Mouse (Mus musculus) MN1 (cell line): ENCODE measurements around the gene E130311K13Rik.

ENCODE experiments used
- DNase-seq: peaks from one replicate; pipeline ENCODE4 v3.0.0-alpha.2; 2016; ENCODE audit warnings: low spot score

Gene E130311K13Rik

DNA sequence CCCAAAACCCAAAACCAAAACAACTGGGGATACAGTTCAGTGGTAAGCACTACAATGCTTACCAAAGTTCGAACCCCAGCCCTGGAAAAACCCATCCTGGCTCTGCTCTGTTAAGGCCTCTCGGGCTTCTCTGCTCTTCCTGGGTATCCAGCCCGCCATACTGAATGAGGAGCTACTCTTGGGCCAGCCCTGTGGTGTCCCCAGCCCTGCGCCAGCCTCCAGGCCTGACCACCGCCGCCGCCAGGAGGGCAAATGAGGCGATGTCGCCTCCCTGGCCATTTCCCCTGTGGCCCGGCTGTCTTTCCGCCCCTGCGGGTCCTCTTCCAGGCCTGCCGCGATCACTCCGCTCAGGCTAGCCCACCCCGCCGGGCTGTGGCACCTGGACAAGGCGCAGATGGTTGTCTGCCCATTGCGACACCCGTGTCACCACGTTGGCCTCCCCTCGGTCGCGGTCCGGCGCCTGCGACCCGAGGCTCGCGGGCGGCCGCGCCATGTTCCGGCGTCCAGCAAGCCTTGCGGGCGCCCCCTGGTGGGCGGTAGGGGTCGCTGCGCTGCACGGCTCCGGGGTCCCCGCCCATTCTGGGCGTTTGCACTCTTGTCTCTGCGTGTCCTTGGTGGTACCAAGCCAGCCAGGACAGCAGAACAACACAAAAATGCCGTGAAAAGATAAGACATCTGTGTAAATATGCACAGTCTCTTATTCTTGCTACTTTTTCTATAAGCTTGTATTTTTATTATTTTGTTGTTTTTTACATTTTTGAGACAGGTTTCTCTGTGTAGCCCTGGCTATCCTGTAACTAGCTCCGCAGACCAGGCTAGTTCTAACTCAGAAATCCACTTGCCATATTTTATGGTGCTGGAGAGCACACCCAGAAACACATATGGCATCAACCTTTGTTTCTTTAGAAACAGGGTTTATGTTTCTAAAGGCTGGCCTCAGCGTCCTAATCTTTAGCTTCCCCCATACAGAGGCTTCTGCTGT is at the start of gene E130311K13Rik:
Gene E130311K13Rik (minus strand): TSS at position 595 of the 982 bp plus-strand sequence.
- peak; percentile 93 for DNase-seq

DNA sequence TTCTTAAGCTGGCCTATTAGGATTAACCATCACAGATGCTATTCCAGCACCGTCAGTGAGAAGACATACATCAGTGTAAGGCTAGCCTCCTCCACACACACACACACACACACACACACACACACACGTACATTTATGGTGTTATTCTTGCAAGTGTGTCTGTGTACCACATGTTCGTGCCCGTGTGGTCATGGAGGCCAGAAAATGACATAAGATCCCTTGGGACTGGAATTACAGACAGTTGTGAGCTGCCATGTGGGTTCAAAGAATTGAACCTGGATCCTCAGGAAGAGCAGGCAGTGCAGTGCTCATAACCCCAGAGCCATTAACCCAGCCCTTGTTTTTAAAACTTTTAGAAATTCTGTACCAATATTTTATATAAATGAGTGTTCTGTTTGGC is 48.6 kb upstream of the E130311K13Rik start:
- peak; percentile 37 for DNase-seq

DNA sequence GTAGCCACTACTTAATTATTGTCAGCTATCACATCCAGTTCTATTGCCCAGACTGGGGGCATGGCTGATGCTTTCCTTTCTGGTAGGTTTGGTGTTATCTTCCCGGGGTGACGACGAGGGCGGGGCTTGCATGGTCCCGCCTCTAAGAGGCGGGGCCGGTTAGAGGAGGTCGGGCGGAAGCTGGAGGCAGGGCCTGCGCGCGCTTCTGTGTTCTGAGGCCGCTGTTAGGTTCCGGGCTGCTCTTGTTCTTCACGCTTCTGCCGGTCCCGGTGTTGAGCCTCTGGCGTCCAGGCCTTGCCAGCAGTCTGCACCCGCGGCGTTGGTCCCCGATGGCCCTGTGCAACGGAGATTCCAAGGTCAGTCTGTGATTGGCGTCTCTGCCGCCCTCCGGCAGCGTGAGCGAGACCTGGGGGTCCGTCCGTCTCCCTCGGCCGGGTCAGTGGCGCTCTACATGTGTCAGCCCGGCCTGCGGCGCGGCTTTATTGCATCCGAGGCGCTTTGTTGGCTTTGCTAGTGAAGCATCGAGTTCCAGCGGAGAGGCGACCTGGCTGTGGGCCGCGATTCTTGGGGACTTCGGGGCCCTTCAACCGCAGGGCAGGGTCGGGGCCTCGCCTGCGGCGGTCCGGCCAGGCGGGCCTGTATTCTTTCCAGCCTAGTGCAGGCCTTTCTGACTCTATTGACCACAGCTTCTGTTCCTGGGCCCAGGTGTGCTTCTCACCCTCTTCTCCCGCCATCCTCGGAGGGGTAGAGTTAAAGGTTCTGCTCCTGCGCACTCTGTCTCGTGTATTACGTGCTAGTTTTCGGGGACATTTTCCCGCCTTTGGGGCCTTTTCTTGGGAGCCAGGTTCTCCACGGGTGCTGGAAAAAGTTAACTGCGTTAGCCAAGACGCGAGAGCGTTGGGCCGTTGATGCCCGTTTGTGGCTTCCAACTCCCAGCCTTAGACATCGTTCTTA is 47.0 kb upstream of the E130311K13Rik start, which contains the start of gene Gmps:
Gene Gmps (plus strand): TSS at position 152 of the 954 bp plus-strand sequence.
- peak; percentile 94 for DNase-seq

DNA sequence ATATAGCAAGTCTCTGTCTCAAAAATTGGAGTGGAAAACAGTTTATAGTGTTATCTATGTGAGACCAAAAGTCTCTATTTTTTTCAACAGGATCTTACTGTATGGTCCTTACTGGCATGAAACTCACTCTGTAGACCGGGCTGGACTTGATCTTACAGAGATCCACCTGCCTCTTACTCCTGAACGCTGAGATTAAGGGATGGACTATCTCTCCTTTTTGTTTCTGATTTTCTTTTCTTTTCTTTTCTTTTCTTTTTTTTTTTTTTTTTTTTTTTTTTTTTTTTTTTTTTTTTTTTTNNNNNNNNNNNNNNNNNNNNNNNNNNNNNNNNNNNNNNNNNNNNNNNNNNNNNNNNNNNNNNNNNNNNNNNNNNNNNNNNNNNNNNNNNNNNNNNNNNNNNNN is 36.7 kb upstream of the E130311K13Rik start:
- no peak for DNase-seq

DNA sequence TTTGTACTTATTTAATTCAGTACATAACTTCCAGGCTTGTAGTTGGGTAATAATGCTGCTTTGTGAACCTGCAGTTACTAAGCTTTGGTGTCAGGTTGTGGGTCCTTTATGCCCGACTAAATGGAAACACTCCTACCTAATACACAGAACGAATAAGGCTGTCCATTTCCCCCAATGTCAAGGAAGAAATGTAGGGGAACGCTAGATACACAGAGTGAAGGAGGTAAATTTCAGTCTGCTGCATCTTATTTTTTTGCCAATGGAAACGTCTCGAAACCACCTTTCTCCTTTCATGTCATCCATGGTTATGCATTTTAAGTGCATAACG is 35.6 kb upstream of the E130311K13Rik start:
- no peak for DNase-seq

DNA sequence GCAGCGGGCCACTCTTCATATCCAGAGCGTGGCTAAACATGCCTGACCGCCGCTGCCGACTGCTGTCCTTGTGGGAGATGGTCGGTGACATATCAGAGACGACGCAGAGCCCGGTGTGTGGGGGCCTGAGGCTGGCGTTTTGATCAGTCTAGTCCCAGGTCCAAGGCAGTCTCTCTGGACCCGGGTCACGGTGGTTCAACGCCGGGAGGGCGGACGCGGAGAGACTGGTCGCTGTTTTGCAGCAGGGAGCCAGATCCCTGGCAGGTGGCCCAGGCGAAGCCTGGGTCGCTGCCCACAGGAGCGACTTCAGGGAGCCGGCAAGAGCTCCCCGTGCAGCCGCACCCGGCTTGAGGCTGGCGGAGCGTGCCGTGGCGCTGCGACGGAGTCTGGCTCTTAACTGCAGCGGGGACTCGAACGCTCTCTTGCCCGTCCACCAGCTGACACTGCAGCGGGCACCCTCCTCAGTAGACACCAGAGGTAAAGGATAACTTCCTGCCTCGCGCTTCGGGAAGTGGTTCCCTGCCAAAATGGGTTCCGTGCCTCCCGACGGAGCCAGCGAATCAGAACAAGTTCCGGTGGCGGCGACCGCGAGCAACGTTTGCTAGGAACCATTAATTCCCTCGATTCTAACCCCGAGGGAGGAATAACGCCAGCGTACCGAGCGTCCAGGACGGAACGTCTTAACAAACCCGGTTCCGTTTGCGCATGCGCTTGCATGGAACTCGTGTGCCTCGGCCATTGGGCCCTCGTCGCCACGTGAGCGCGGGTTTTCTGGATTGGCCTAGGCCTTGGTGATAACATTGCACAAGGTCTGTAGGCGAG is 35.0 kb upstream of the E130311K13Rik start, which contains the start of gene Slc33a1:
Gene Slc33a1 (minus strand): TSS at position 669 of the 822 bp plus-strand sequence.
- peak; percentile 100 for DNase-seq

DNA sequence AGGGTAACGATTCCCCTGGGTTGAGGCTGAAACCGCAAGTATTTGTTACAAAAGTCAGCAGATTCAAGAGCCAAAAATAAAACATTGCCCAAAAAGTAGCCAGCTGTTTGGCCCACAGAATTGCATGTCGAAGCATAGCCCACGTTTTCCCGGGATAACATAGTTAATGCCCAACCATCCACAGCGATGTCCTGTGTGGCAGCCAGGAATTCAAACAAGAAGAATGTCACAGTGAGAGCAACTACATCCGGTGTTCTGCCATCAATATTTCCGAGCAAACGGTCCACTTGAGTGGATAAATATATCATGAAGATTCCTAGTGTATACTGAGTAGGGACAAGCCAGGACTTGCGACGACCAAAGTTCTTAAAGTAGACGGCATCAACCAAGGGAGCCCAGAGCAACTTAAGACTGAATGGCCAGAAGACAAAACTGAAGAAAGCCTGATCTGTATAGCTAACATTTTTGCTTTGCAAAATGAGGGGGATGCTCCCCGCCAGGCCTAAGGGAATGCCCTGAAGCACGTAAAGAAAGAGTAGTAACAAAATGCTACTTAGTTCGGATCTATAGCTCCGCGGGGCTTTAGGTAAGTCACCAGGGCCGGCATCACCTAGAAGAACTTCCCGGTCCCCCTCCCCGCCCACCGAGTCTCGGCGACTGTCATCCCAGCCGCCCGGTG is 34.3 kb upstream of the E130311K13Rik start:
- peak; percentile 19 for DNase-seq

DNA sequence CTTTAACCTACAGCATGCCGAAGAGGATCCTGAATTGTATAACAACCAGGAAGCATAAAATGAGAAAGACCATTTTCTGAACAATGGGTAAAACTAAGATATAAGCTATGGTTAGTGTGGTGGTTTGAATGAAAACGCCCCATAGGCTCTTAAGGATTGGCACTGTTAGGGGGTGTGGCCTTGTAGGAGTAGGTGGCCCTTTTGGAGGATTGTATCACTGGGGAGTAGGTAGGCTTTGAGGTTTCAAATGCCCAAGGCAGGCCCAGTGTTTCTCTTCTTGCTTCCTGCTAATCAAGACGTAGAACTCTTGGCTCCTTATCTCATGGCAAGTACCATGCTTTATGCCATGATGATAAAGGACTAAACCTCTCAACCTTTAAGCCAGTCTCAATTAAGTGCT is 20.6 kb upstream of the E130311K13Rik start:
- no peak for DNase-seq

DNA sequence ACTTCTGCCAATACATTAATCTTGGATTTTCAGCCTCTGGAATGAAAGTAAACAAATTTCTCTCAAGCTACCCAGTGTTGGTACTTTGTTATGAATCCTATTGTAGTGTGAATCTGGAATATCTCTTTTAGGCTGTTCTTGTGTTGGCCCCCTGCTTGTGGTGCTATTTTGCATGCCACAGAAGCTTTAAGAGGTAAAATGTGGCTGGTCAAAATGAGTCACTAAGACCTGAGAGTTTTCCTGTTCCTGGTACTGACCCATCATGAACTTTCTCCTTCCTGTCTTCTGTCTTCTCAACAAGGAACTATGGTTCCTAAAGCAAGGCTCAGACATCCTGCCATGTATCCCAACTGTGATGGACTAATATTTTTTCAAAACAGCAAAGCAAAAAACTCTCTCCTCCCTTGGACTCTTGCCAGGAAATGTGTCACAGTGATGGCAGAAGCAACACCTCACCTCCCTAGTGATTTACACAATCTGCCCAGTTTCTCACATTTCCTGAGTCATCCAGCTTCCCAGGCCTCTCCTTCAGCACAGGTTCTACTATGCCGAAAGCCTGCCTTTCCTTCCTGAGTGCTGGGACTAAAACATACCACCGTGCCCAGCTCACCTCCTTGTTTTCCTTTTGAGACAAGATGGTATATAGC is 12.1 kb upstream of the E130311K13Rik start:
- DNase-seq = peak; percentile 60

DNA sequence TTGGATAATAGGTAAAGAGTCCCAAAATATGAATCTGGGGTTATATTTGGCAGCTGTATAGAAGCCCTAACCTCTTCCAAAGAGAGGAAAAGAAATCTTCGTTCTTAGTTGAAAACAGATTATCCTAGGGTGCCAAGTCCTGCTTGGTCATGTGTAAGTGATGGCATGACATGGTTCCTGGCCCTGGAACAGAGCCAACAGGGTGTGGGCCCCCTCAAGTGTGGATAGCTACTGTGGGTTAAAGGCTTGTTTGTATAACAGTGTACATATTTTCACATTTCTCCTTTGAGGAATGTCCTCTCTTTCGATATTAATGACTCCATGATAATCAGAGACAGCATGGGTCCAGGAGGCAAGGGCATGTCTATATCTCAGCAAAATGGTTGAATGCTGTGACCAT is 9.7 kb upstream of the E130311K13Rik start:
- no peak for DNase-seq

DNA sequence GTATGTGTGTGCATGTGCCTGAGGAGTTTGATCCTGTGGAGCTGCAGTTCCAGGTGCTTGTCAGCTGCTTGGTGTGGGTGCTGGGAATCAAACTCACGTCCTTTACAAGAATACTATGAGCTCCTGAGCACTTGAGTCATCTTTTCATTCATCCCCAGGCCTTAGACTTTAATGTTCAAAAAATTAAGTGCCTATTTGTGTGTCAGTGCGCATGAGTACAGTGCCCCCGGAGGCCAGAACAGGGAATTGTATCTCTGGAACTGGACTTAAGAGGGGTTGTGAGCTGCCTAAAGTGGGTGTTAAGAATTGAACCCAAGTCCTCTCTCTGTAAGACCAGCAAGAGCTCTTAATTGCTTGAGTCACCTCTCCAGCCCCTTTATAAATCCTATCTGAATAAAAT is 9.6 kb downstream of the E130311K13Rik start:
- no peak for DNase-seq

DNA sequence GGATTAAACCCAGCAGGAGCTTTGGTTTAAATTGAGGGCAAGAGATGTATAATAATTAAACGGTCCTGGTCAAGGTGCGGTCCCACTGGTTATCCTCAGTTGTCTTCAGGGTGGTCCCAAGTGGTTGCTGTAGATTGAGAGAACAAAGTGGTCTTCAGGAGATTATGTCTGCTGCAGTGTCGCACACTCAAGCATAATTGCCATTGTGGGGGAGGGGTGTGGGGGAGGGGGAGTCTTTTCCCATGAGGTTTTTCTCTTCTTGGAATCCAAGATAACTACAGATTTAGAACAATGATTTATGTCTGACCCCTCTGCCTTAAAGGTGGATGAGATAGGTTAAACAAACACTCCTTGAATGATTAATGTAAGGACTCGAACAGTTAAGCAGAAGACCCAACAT is 19.0 kb downstream of the E130311K13Rik start:
- DNase-seq = no peak

DNA sequence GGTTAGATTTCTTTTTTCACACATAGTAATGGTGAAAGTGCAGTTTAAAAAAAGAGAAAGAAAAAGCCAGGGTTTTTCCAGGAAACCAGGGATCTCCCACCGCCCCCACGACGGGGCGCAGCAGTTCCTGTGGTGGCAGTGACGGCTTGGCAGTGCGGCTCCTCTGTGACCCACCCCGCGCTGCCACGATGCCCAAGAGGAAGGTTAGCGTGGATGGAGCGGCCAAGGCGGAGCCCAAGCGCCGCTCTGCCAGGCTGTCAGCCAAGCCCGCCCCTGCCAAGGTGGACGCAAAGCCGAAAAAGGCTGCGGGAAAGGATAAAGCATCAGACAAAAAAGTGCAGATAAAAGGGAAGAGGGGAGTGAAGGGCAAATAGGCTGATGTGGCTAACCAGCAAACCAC is 24.0 kb downstream of the E130311K13Rik start:
- DNase-seq = peak; percentile 29

DNA sequence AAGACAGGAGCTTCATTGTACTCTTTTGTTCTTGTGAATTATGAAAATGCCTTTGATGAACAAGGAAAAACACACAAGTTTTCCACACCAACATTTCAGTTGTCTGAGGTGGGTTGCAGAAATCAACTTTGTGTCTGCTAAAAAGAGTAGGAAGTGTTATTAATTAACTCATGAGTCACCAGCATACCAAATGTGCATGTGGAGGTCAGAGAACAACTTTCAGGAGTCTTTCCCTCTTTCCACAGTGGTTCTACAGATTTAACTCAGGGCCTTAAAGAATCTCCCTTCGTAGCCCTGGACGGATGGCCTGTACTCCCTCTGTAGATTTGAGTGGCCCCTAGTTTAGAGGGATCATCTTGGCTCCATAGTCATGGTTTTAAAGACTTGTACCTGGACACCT is 25.1 kb downstream of the E130311K13Rik start:
- no peak for DNase-seq

DNA sequence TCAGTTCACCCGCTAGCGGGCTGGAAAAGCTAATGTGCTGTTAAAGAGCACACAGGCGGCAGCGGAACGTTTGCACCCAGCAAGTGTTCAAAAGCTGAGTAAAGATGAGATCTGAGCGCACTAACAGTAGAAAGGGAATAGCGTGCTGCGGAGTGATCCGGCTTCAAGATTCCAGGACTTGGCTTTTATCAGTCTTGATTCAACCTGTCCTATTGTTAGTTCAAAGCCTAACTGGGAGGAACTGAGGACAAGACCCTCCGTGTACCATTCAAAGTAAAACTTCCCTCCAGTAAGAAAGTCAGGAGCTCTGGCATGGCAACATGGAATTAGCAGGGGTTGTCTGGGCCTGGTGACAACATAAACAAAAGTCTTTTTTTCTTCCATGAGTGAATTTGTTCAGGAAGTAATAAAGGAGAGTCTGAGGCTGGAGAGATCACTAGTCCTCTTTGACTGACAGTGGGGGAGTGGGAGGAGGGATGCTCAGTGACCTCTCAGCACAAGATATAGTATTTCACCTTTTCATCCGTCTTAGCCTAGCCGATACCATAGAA is 29.2 kb downstream of the E130311K13Rik start:
- DNase-seq = no peak

DNA sequence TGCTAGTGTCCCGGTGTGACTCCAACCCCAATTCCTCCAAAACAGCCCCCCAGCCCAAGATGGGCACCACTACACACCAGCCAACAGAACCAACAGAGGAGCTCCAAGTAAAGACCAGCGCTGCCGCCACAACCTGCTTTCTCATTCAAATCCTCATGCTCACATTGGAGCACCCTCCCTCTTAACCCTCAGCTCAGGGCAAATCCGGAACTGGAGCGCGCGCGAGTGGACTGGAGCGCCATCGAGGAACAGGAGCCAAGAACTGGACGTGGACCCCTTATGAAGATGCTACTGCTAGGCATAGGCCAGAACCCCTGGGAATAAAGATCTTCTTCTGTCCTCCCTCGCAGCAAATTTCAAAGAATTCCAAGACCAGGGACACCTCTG is 30.0 kb downstream of the E130311K13Rik start, which contains the start of gene Plch1:
Gene Plch1 (minus strand): TSS at position 164 of the 387 bp plus-strand sequence.
- DNase-seq = peak; percentile 69

DNA sequence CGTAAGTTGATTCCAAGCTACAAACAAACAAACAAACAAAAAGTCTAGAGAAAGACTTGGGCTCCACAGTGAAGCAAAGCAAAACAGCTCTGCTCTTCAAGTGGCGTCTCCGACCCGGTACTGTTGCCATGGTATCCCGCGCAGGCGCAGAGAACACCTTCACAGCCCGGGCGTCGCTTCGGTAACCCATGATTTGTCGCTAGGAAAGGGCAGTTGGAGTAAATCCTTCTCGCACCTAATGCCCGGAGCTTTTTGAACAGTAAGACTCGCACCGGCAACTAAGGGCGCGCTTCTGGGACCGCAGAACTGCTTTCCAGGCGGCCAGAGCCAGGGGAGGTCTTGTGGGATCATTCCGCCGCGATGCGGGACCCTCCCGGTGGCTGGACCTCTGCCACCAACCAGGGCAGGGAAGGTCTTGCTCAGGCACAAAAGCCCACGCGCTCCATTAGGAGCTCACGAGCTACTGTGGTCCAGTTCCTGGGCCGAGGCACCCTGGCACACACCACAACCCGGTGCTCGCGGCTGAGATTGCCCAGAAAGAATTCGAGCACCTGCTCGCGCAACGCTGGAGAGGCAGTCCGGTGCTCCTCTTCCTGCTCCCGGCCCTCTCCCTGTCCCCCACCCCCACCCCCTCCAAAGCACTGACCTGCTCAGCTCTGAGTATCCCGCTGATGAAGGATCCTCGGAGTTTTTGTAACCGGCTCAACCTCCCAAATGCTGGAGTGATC is 30.5 kb downstream of the E130311K13Rik start:
- DNase-seq = peak; percentile 85

DNA sequence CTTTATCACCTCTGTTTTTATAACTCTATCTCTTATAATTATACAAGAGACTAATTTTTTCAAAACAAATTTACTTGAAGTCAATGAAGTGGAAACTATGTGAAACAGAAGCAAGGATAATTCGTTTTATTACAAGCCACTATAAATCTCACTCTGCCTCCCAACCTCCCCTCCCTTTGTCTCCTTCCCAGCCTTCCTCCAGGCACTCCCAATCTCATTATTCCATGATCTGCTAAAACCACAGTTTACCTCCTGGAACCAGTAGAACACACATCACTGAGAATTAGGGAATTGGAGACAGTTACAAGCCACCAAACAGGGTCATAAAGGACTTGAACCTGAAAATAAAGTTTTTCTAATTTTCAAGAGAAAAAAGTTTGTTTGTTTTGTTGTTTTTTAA is 32.1 kb downstream of the E130311K13Rik start:
- DNase-seq = peak; percentile 35

DNA sequence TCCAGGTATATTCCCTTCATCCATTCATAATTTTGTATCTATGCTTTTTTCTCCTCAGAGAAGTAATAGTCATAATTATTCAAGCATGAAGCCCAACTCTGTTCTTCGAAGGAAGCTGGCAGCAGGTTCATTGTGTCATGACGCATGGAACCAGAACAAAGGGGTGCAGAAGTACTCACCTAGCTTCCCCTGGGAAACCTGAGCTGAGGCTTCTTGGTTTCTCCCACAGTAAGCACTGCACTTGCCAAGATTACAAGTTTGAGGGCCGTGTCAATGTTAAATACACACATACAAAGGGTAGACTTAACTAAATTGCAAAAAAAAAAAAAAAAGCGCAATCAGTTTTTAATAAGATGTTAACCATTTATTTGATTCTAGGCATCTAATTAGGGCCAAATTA is 33.0 kb downstream of the E130311K13Rik start:
- no peak for DNase-seq
